Mouse (Mus musculus): ENCODE results near the gene Car15. TPM values are rescaled to one million over a fixed set of nuclear protein-coding genes. Genes with fewer than 3 reads are reported as not detected.

The Car15 gene
- polyA plus RNA-seq, 1 experiment from 2014 or later = 1.4 TPM

- in situ Hi-C loops (cut with MboI; ENCODE audit: low pct_unique_long_range_greater_than_20kb) = no loop called here
- CTCF ChIA-PET = interaction anchor here (0.7 to 1.7 kb wide), 6 partner anchors 11 to 70 kb away, joined by 3 to 7 read pairs (median 3); no protein-coding TSS in a partner anchor
Measured at GRCm38 (mm10) chr16:17815411-17816402, 22.5 kb downstream of the Car15 start.

GRCm38 (mm10) chr16:17813173-17813572 lies 25.0 kb downstream of the Car15 start:
- CTCF ChIA-PET = interaction anchor here (1.0 to 4.2 kb wide), 15 partner anchors 8 to 105 kb away, joined by 3 to 26 read pairs (median 11); partner anchors contain the start of gene Med15
- in situ Hi-C loops (cut with MboI; ENCODE audit: low pct_unique_long_range_greater_than_20kb) = loop anchor here (5.0 kb wide), 1 partner anchor 81 kb away; the partner anchor contains the start of gene Med15
- DNase-seq (ENCODE audit: low read depth, low spot score) (no peak), ATAC-seq (peak; percentile 68)
- TF ChIP-seq CTCF (IDR thresholded peaks at IDR 0.05) = no peak
- POLR2A ChIA-PET = interaction anchor here (0.6 to 1.7 kb wide), 5 partner anchors 18 to 81 kb away, joined by 3 to 4 read pairs (median 3); partner anchors contain the start of gene Med15
- no peaks in the 10 kb centered on the region for H3K27me3 ChIP-seq

More at GRCm38 (mm10) chr16:17815411-17816402, 22.5 kb downstream of the Car15 start:
- TF ChIP-seq CTCF (IDR thresholded peaks at IDR 0.05) = no peak
- H3K27me3 ChIP-seq = no peaks in the 10 kb centered on the region
- no peak for DNase-seq (ENCODE audit: low read depth, low spot score)
- POLR2A ChIA-PET = interaction anchor here (0.7 to 0.9 kb wide), 3 partner anchors 14 to 98 kb away, joined by 3 read pairs; no protein-coding TSS in a partner anchor
- ATAC-seq = no peak

GRCm38 (mm10) chr16:17812120-17812519 lies 26.0 kb downstream of the Car15 start:
- CTCF ChIA-PET = interaction anchor here (0.8 to 4.2 kb wide), 20 partner anchors 9 to 104 kb away, joined by 3 to 26 read pairs (median 9); partner anchors contain the start of gene Med15
- in situ Hi-C loops (cut with MboI; ENCODE audit: low pct_unique_long_range_greater_than_20kb) = loop anchor here (5.0 kb wide), 1 partner anchor 80 kb away; the partner anchor contains the start of gene Med15
- H3K27me3 ChIP-seq = no peaks in the 10 kb centered on the region
- POLR2A ChIA-PET = interaction anchor here (0.6 to 1.5 kb wide), 6 partner anchors 22 to 82 kb away, joined by 3 to 5 read pairs (median 3); partner anchors contain the start of gene Med15
- DNase-seq (ENCODE audit: low read depth, low spot score) (no peak), ATAC-seq (no peak)
- TF ChIP-seq CTCF (IDR thresholded peaks at IDR 0.05) = no peak

GRCm38 (mm10) chr16:17809711-17810110 lies 28.5 kb downstream of the Car15 start:
- H3K27me3 ChIP-seq = no peaks in the 10 kb centered on the region
- CTCF ChIA-PET = interaction anchor here (1.1 to 1.4 kb wide), 2 partner anchors 24 to 65 kb away, joined by 4 read pairs; no protein-coding TSS in a partner anchor
- POLR2A ChIA-PET = interaction anchor here (1.4 kb wide), 1 partner anchor 21 kb away, joined by 4 read pairs; no protein-coding TSS in a partner anchor
- in situ Hi-C loops (cut with MboI; ENCODE audit: low pct_unique_long_range_greater_than_20kb) = loop anchor here (5.0 kb wide), 1 partner anchor 77 kb away; the partner anchor contains the start of gene Med15
- no peak for ATAC-seq
- no peak for TF ChIP-seq CTCF (IDR thresholded peaks at IDR 0.05)
- DNase-seq (ENCODE audit: low read depth, low spot score) = no peak

- DNase-seq (ENCODE audit: low read depth, low spot score) (no peak), ATAC-seq (no peak)
- H3K27me3 ChIP-seq = no peaks in the 10 kb centered on the region
- ChIA-PET CTCF (interaction anchor here (1.1 to 2.0 kb wide), 4 partner anchors 13 to 64 kb away, joined by 3 to 5 read pairs (median 4); no protein-coding TSS in a partner anchor), POLR2A (interaction anchor here (1.4 to 1.6 kb wide), 2 partner anchors 22 to 48 kb away, joined by 3 to 4 read pairs; no protein-coding TSS in a partner anchor)
- no peak for TF ChIP-seq CTCF (IDR thresholded peaks at IDR 0.05)
- in situ Hi-C loops (cut with MboI; ENCODE audit: low pct_unique_long_range_greater_than_20kb) = no loop called here
Measured at GRCm38 (mm10) chr16:17809125-17809524, 29.0 kb downstream of the Car15 start.

- POLR2A ChIA-PET = interaction anchor here (0.7 to 1.6 kb wide), 3 partner anchors 9 to 47 kb away, joined by 3 to 4 read pairs (median 3); no protein-coding TSS in a partner anchor
- no peaks in the 10 kb centered on the region for H3K27me3 ChIP-seq
- ATAC-seq (no peak), DNase-seq (ENCODE audit: low read depth, low spot score) (no peak)
- TF ChIP-seq CTCF (IDR thresholded peaks at IDR 0.05) = no peak
- in situ Hi-C loops (cut with MboI; ENCODE audit: low pct_unique_long_range_greater_than_20kb) = no loop called here
- CTCF ChIA-PET = interaction anchor here (1.2 to 2.0 kb wide), 3 partner anchors 9 to 47 kb away, joined by 3 to 5 read pairs (median 3); no protein-coding TSS in a partner anchor
Measured at GRCm38 (mm10) chr16:17807192-17808009, 30.8 kb downstream of the Car15 start.

- in situ Hi-C loops (cut with MboI; ENCODE audit: low pct_unique_long_range_greater_than_20kb) = no loop called here
- no peak for TF ChIP-seq CTCF (IDR thresholded peaks at IDR 0.05)
Measured at GRCm38 (mm10) chr16:17806581-17807191, 31.5 kb downstream of the Car15 start.

GRCm38 (mm10) chr16:17804982-17805381 lies 33.2 kb downstream of the Car15 start:
- H3K27me3 ChIP-seq = no peaks in the 10 kb centered on the region
- TF ChIP-seq CTCF (IDR thresholded peaks at IDR 0.05) = no peak
- ChIA-PET POLR2A (no interaction called here), CTCF (interaction anchor here (1.1 kb wide), 1 partner anchor 9 kb away, joined by 7 read pairs; no protein-coding TSS in a partner anchor)
- DNase-seq (ENCODE audit: low read depth, low spot score) (no peak), ATAC-seq (no peak)
- in situ Hi-C loops (cut with MboI; ENCODE audit: low pct_unique_long_range_greater_than_20kb) = no loop called here

More at GRCm38 (mm10) chr16:17806581-17807191, 31.5 kb downstream of the Car15 start:
- ATAC-seq (no peak), DNase-seq (ENCODE audit: low read depth, low spot score) (no peak)
- ChIA-PET CTCF (interaction anchor here (1.1 to 1.2 kb wide), 2 partner anchors 8 to 78 kb away, joined by 3 to 5 read pairs; no protein-coding TSS in a partner anchor), POLR2A (no interaction called here)
- H3K27me3 ChIP-seq = no peaks in the 10 kb centered on the region

- no peak for TF ChIP-seq CTCF (IDR thresholded peaks at IDR 0.05)
- H3K27me3 ChIP-seq = no peaks in the 10 kb centered on the region
- POLR2A ChIA-PET = no interaction called here
- ATAC-seq (peak; percentile 24), DNase-seq (ENCODE audit: low read depth, low spot score) (no peak)
- in situ Hi-C loops (cut with MboI; ENCODE audit: low pct_unique_long_range_greater_than_20kb) = no loop called here
- CTCF ChIA-PET = no interaction called here
Measured at GRCm38 (mm10) chr16:17804449-17804912, 33.7 kb downstream of the Car15 start.

Data from Patski (cell line).